Comparison of ENCODE assay signal across 1 mouse cellular context in genomic region chr6:83568901-83569862, GRCm38 (mm10).
TF ChIP-seq lines count a peak whose summit lies in the region.

No protein-coding gene starts in this region.

TF ChIP-seq in CH12.LX, 34 proteins besides CTCF, POLR2A, EP300 and RAD21:
- TF ChIP-seq BHLHE40 (IDR thresholded peaks at IDR 0.05; ENCODE audit: low read depth, low read length) (peak; percentile 89), ZNF384 (IDR thresholded peaks at IDR 0.05; ENCODE audit: low read depth, low read length) (peak; percentile 64), POLR2AphosphoS2 (IDR thresholded peaks at IDR 0.05; ENCODE audit: low read depth, low read length) (no peak), RCOR1 (conservative IDR thresholded peaks at IDR 0.05; ENCODE audit: low read depth, low read length) (no peak), IRF4 (IDR thresholded peaks at IDR 0.05; ENCODE audit: low read depth, low read length) (no peak), NRF1 (IDR thresholded peaks at IDR 0.05; ENCODE audit: low read depth, low read length) (no peak), ELF1 (IDR thresholded peaks at IDR 0.05; ENCODE audit: low read depth, low read length) (no peak), USF1 (IDR thresholded peaks at IDR 0.05; ENCODE audit: low read depth, low read length) (no peak), ZKSCAN1 (IDR thresholded peaks at IDR 0.05; ENCODE audit: borderline replicate concordance, low read depth, low read length) (no peak), MYC (IDR thresholded peaks at IDR 0.05; ENCODE audit: low read depth, low read length) (no peak), PAX5 (IDR thresholded peaks at IDR 0.05; ENCODE audit: low read length) (no peak), CHD2 (IDR thresholded peaks at IDR 0.05; ENCODE audit: low read length) (no peak), UBTF (IDR thresholded peaks at IDR 0.05; ENCODE audit: low read depth, low read length) (peak; percentile 33; the same call in 1 of the 2 replicates), NELFE (IDR thresholded peaks at IDR 0.05; ENCODE audit: low read depth, low read length) (no peak), SMC3 (IDR thresholded peaks at IDR 0.05; ENCODE audit: low read depth, low read length) (peak; percentile 51), E2F4 (IDR thresholded peaks at IDR 0.05; ENCODE audit: insufficient replicate concordance, low read depth, low read length) (no peak), USF2 (conservative IDR thresholded peaks at IDR 0.05; ENCODE audit: low read depth, low read length) (no peak), TCF12 (IDR thresholded peaks at IDR 0.05; ENCODE audit: low read depth, low read length) (no peak), HCFC1 (IDR thresholded peaks at IDR 0.05; ENCODE audit: low read depth, low read length) (no peak), GABPA (IDR thresholded peaks at IDR 0.05; ENCODE audit: insufficient replicate concordance, low read depth, low read length) (no peak), ZC3H11A (IDR thresholded peaks at IDR 0.05; ENCODE audit: low read depth, low read length) (no peak), ETS1 (conservative IDR thresholded peaks at IDR 0.05; ENCODE audit: low read depth, low read length) (peak; percentile 92), CHD1 (IDR thresholded peaks at IDR 0.05; ENCODE audit: low read depth, low read length) (no peak), TBP (conservative IDR thresholded peaks at IDR 0.05; ENCODE audit: low read depth, low read length) (no peak), JUN (IDR thresholded peaks at IDR 0.05; ENCODE audit: insufficient read depth, low read depth, low read length) (no peak), ZMIZ1 (IDR thresholded peaks at IDR 0.05; ENCODE audit: low read depth, low read length) (no peak), JUND (conservative IDR thresholded peaks at IDR 0.05; ENCODE audit: low read depth, low read length) (no peak), SIN3A (IDR thresholded peaks at IDR 0.05; ENCODE audit: low read length) (no peak; the same call in 1 of the 2 replicates), MAZ (IDR thresholded peaks at IDR 0.05; ENCODE audit: low read depth, low read length) (0 out of 2 replicates have a peak, but pooled peaks have one; percentile 49), KAT2A (IDR thresholded peaks at IDR 0.05; ENCODE audit: insufficient replicate concordance, low read length) (no peak), MXI1 (IDR thresholded peaks at IDR 0.05; ENCODE audit: low read depth, low read length) (no peak; the same call in none of the 2 replicates), MEF2A (IDR thresholded peaks at IDR 0.05; ENCODE audit: borderline replicate concordance, low read depth, low read length) (peak; percentile 30; the same call in 1 of the 2 replicates), MAFK (IDR thresholded peaks at IDR 0.05; ENCODE audit: insufficient replicate concordance, low read length) (no peak), MAX (IDR thresholded peaks at IDR 0.05; ENCODE audit: low read length) (peak; percentile 50)
